Mouse (Mus musculus): ENCODE measurements at regions not wholly inside any gene's neighbourhood (a gene's known extent, or its start where the extent isn't known, plus 50 kb on each side); places are given as distances from the start of the nearest gene placed in this dataset.

- Histone ChIP-seq H3K4me1 (ENCODE audit: insufficient read depth, low read depth, low read length) (no peaks in the 10 kb centered on the region), H3K9me3 (replicated peaks) (no peaks in the 10 kb centered on the region), H3K36me3 (replicated peaks) (no peaks in the 10 kb centered on the region), H3K4me3 (ENCODE audit: low read depth, low read length) (no peak overlapping the region), H3K27me3 (ENCODE audit: insufficient read depth, low read length) (no peaks in the 10 kb centered on the region)
- ATAC-seq (ENCODE audit: extremely low read depth, insufficient number of reproducible peaks, low FRiP score, poor library complexity, severe bottlenecking), result no peak
- TF ChIP-seq GATA1 (IDR thresholded peaks at IDR 0.05; ENCODE audit: borderline replicate concordance, low read length), result no peak
- TF ChIP-seq POLR2AphosphoS5 (IDR thresholded peaks at IDR 0.05; ENCODE audit: insufficient replicate concordance, low read depth, low read length), result no peak
- TF ChIP-seq TAL1 (conservative IDR thresholded peaks at IDR 0.05; ENCODE audit: low read depth, low read length), result no peak
- no peak for TF ChIP-seq GATA2 (IDR thresholded peaks at IDR 0.05; ENCODE audit: borderline replicate concordance, low read depth, low read length)
- TF ChIP-seq CTCF (IDR thresholded peaks at IDR 0.05; ENCODE audit: low read depth, low read length), result no peak
- DNase-seq (ENCODE audit: low spot score), result no peak
Observed at GRCm38 (mm10) chr9:90683319-90683718, 412.7 kb upstream of the Tbc1d2b start.

- no peak for DNase-seq (ENCODE audit: low spot score)
- TF ChIP-seq CTCF (IDR thresholded peaks at IDR 0.05; ENCODE audit: low read depth, low read length), result no peak
- TF ChIP-seq GATA1 (IDR thresholded peaks at IDR 0.05; ENCODE audit: borderline replicate concordance, low read length), result no peak
Observed at GRCm38 (mm10) chr9:90690066-90690465, 419.5 kb upstream of the Tbc1d2b start.

GRCm38 (mm10) chr9:90691137-90691536 lies 420.5 kb upstream of the Tbc1d2b start:
- H3K36me3 ChIP-seq (replicated peaks), result no peaks in the 10 kb centered on the region
- ATAC-seq (ENCODE audit: extremely low read depth, insufficient number of reproducible peaks, low FRiP score, poor library complexity, severe bottlenecking) (no peak), DNase-seq (ENCODE audit: low spot score) (no peak)
- H3K9me3 ChIP-seq (replicated peaks), result peaks cover 4% of the 10 kb centered on the region; the same call in 1 of the 2 replicates
- H3K27me3 ChIP-seq (ENCODE audit: insufficient read depth, low read length), result no peaks in the 10 kb centered on the region
- TF ChIP-seq TAL1 (conservative IDR thresholded peaks at IDR 0.05; ENCODE audit: low read depth, low read length) (no peak), CTCF (IDR thresholded peaks at IDR 0.05; ENCODE audit: low read depth, low read length) (no peak), POLR2AphosphoS5 (IDR thresholded peaks at IDR 0.05; ENCODE audit: insufficient replicate concordance, low read depth, low read length) (no peak), GATA1 (IDR thresholded peaks at IDR 0.05; ENCODE audit: borderline replicate concordance, low read length) (no peak), GATA2 (IDR thresholded peaks at IDR 0.05; ENCODE audit: borderline replicate concordance, low read depth, low read length) (no peak)
- H3K4me1 ChIP-seq (ENCODE audit: insufficient read depth, low read depth, low read length), result no peaks in the 10 kb centered on the region
- H3K4me3 ChIP-seq (ENCODE audit: low read depth, low read length), result no peak overlapping the region

More at GRCm38 (mm10) chr9:90690066-90690465, 419.5 kb upstream of the Tbc1d2b start:
- H3K4me3 ChIP-seq (ENCODE audit: low read depth, low read length), result no peak overlapping the region
- H3K9me3 ChIP-seq (replicated peaks), result peaks cover 3% of the 10 kb centered on the region; the same call in 1 of the 2 replicates
- H3K36me3 ChIP-seq (replicated peaks), result no peaks in the 10 kb centered on the region
- no peaks in the 10 kb centered on the region for H3K27me3 ChIP-seq (ENCODE audit: insufficient read depth, low read length)
- no peaks in the 10 kb centered on the region for H3K4me1 ChIP-seq (ENCODE audit: insufficient read depth, low read depth, low read length)
- ATAC-seq (ENCODE audit: extremely low read depth, insufficient number of reproducible peaks, low FRiP score, poor library complexity, severe bottlenecking), result no peak

DNA sequence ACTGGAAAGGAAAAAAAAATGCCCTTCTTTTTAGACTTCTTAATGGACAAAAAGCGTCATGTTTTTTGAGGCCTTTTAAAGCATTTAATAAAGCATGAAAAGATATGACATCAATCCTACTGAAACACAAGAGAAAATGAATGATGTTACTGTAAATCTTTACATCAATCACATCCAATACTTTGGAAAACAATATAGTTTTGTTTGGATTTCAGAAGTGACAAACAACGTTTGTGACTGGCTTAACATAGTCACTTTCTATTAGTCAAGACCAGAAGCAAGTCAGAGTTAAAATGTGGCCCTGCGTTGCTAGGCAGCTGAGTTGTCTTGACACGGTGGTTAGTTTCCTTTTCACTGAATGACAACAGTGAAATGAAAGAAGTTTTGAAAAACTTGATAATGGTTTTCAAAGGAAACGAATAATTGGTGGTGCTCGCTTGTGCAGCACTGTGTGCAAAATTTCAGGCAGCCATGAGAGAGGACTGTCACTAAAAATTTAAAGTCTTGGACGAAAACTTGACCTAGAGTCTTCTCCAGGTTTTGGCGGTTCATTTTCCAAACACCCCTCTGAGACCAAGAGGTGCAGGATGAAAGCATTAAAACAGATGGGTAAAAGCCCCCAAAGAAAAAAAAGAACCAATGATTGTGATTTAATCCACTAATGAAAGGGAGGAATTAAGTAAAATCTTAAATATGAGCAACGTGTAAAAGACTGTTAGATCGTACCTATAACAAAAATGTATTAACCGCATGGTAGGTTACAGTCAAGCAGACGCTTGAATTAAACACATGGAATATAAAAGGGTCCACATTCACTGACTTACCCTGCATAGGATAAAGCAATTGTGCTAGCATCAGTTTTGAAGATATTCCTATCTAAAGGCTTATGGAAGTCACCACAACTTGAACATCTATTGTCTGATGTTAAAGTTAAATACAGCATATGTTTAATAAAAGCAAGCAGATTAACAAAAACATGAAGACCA lies 421.4 kb upstream of the Tbc1d2b start:
- TF ChIP-seq TAL1 (conservative IDR thresholded peaks at IDR 0.05; ENCODE audit: low read depth, low read length), result no peak
- no peak for TF ChIP-seq CTCF (IDR thresholded peaks at IDR 0.05; ENCODE audit: low read depth, low read length)
- no peak for TF ChIP-seq POLR2AphosphoS5 (IDR thresholded peaks at IDR 0.05; ENCODE audit: insufficient replicate concordance, low read depth, low read length)
- TF ChIP-seq GATA2 (IDR thresholded peaks at IDR 0.05; ENCODE audit: borderline replicate concordance, low read depth, low read length), result no peak
- TF ChIP-seq GATA1 (IDR thresholded peaks at IDR 0.05; ENCODE audit: borderline replicate concordance, low read length), result no peak
- H3K4me3 ChIP-seq (ENCODE audit: low read depth, low read length), result no peak overlapping the region
- no peaks in the 10 kb centered on the region for H3K27me3 ChIP-seq (ENCODE audit: insufficient read depth, low read length)
- no peak for ATAC-seq (ENCODE audit: extremely low read depth, insufficient number of reproducible peaks, low FRiP score, poor library complexity, severe bottlenecking)
- no peak for DNase-seq (ENCODE audit: low spot score)
- peaks cover 4% of the 10 kb centered on the region; the same call in 1 of the 2 replicates for H3K9me3 ChIP-seq (replicated peaks)
- H3K4me1 ChIP-seq (ENCODE audit: insufficient read depth, low read depth, low read length), result no peaks in the 10 kb centered on the region
- no peaks in the 10 kb centered on the region for H3K36me3 ChIP-seq (replicated peaks)

DNA sequence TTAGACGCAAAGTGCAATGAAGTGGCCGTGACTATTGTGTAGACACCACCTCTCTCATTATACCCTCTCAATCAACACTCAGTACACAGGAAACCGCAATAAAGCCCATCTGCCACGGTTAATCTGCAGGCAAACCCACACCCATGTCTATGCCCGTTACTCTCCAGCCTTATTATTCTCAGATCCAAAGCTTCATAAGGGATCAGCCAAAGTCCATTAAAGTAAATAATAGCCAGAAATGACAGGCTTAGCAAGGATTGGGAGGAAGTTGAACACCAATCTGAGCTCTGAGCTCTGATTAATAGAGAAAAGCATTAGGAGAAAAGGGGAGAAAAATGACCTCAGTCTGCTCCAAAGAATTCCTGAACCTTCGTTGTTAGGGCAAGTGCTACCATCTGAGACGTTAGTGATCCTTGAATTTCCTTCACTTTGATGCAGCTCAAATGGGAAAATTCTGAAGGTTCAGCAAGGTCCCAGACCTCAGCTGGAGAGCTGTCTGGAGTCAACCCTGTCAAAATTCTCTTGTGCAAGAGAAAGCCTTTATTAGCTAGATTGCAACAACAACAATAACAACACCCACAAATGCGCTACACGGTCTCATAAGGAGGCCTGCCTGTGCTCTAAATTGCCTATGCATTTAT lies 422.5 kb upstream of the Tbc1d2b start:
- Histone ChIP-seq H3K9me3 (replicated peaks) (peaks cover 7% of the 10 kb centered on the region; the same call in 1 of the 2 replicates), H3K27me3 (ENCODE audit: insufficient read depth, low read length) (no peaks in the 10 kb centered on the region), H3K4me1 (ENCODE audit: insufficient read depth, low read depth, low read length) (no peaks in the 10 kb centered on the region), H3K36me3 (replicated peaks) (no peaks in the 10 kb centered on the region), H3K4me3 (ENCODE audit: low read depth, low read length) (no peak overlapping the region)
- TF ChIP-seq GATA1 (IDR thresholded peaks at IDR 0.05; ENCODE audit: borderline replicate concordance, low read length) (no peak), POLR2AphosphoS5 (IDR thresholded peaks at IDR 0.05; ENCODE audit: insufficient replicate concordance, low read depth, low read length) (no peak), GATA2 (IDR thresholded peaks at IDR 0.05; ENCODE audit: borderline replicate concordance, low read depth, low read length) (no peak)
- DNase-seq (ENCODE audit: low spot score), result no peak
- ATAC-seq (ENCODE audit: extremely low read depth, insufficient number of reproducible peaks, low FRiP score, poor library complexity, severe bottlenecking), result no peak

DNA sequence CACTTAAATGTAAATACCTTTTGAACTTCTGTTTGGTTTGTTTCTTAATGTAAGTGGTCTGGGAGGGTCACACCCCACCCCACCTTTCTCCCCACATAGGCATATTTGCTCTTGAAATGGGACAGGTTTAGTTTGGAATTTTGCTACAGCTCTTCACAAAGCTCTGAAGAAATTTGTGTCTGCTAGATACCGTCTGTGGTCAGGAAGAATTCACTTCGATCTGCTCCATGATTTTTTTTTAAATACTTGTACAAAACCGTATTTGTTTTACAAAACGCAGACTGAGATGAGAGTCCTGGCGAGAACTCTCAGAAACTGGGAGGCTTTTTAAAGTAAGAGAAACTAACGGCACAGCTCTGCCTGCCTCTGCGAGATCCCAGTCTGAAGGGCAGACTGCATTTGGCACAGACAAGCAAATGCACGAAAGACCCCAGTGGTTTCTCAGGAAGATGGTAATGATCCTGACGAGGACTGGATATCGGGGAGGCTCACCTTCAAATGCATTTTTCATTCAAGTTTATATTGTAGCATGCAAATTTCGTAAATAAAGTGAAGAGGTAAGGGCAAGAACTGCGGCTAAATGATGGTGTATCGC lies 423.5 kb upstream of the Tbc1d2b start:
- H3K4me3 ChIP-seq (ENCODE audit: low read depth, low read length), result no peak overlapping the region
- H3K27me3 ChIP-seq (ENCODE audit: insufficient read depth, low read length), result no peaks in the 10 kb centered on the region
- TF ChIP-seq GATA2 (IDR thresholded peaks at IDR 0.05; ENCODE audit: borderline replicate concordance, low read depth, low read length) (no peak), POLR2AphosphoS5 (IDR thresholded peaks at IDR 0.05; ENCODE audit: insufficient replicate concordance, low read depth, low read length) (no peak), GATA1 (IDR thresholded peaks at IDR 0.05; ENCODE audit: borderline replicate concordance, low read length) (no peak), CTCF (IDR thresholded peaks at IDR 0.05; ENCODE audit: low read depth, low read length) (no peak), TAL1 (conservative IDR thresholded peaks at IDR 0.05; ENCODE audit: low read depth, low read length) (no peak)
- no peak for ATAC-seq (ENCODE audit: extremely low read depth, insufficient number of reproducible peaks, low FRiP score, poor library complexity, severe bottlenecking)
- no peaks in the 10 kb centered on the region for H3K36me3 ChIP-seq (replicated peaks)
- no peaks in the 10 kb centered on the region for H3K4me1 ChIP-seq (ENCODE audit: insufficient read depth, low read depth, low read length)
- no peak for DNase-seq (ENCODE audit: low spot score)
- peaks cover 7% of the 10 kb centered on the region; the same call in 1 of the 2 replicates for H3K9me3 ChIP-seq (replicated peaks)
